Mouse (Mus musculus) kidney, embryonic 15.5 days (tissue): ENCODE measurements around the gene Ctnnbl1. TPM values are rescaled to one million over a fixed set of nuclear protein-coding genes. Genes with fewer than 3 reads are reported as not detected.

Experiments used
- ATAC-seq: fragments of 200-750 bp; cut with Nextera tagmentation; replicated peaks from 2 replicates; pipeline ENCODE4 v1.8.0; 2017; ENCODE audit warnings: moderate TSS enrichment; ENCODE audit not compliant: low FRiP score
- H3K27ac ChIP-seq: fragments of 300-500 bp; sonication (generic); 2 replicates; pipeline ENCODE4 v1.5.1; 2015; ENCODE audit warnings: mild to moderate bottlenecking, inconsistent platforms
- H3K27me3 ChIP-seq: fragments of 300-500 bp; sonication (generic); 2 replicates; pipeline ENCODE4 v1.6.1; 2015; ENCODE audit warnings: inconsistent platforms
- H3K36me3 ChIP-seq: fragments of 300-500 bp; sonication (generic); 2 replicates; pipeline ENCODE4 v1.6.1; 2015; ENCODE audit warnings: inconsistent platforms
- H3K4me1 ChIP-seq: fragments of 300-500 bp; sonication (generic); 2 replicates; pipeline ENCODE4 v1.6.1; 2015; ENCODE audit warnings: inconsistent platforms
- H3K4me2 ChIP-seq: fragments of 300-500 bp; sonication (generic); 2 replicates; pipeline ENCODE4 v1.6.1; 2015; ENCODE audit warnings: moderate library complexity, mild to moderate bottlenecking, inconsistent platforms
- H3K4me3 ChIP-seq: fragments of 300-500 bp; sonication (generic); replicated peaks from 2 replicates; pipeline ENCODE4 v1.5.1; 2015; ENCODE audit warnings: mild to moderate bottlenecking, inconsistent platforms
- H3K9ac ChIP-seq: fragments of 300-500 bp; sonication (generic); 2 replicates; pipeline ENCODE4 v1.6.1; 2015; ENCODE audit warnings: mild to moderate bottlenecking, inconsistent platforms
- H3K9me3 ChIP-seq: fragments of 300-500 bp; sonication (generic); replicated peaks from 2 replicates; pipeline ENCODE4 v1.6.1; 2016; ENCODE audit warnings: inconsistent platforms
- WGBS: fragments of 180-500 bp; shearing (Covaris S2); methylation state at CpG from one replicate; pipeline ENCODE4 v1.1.7; 2015; ENCODE audit warnings: mixed read lengths; 5-methylcytosine and 5-hydroxymethylcytosine counted together
- polyA plus RNA-seq: library from polyadenylated mRNA; unstranded; fragments of >200 nt; fragmentation: Nextera tagmentation; extraction: Ambion mirVana; gene quantifications from 2 replicates; pipeline ENCODE4 v1.2.1, GENCODE M21; 2015

Ctnnbl1 gene
- polyA plus RNA-seq, 1 experiment from 2014 or later: 75.3 TPM

DNA sequence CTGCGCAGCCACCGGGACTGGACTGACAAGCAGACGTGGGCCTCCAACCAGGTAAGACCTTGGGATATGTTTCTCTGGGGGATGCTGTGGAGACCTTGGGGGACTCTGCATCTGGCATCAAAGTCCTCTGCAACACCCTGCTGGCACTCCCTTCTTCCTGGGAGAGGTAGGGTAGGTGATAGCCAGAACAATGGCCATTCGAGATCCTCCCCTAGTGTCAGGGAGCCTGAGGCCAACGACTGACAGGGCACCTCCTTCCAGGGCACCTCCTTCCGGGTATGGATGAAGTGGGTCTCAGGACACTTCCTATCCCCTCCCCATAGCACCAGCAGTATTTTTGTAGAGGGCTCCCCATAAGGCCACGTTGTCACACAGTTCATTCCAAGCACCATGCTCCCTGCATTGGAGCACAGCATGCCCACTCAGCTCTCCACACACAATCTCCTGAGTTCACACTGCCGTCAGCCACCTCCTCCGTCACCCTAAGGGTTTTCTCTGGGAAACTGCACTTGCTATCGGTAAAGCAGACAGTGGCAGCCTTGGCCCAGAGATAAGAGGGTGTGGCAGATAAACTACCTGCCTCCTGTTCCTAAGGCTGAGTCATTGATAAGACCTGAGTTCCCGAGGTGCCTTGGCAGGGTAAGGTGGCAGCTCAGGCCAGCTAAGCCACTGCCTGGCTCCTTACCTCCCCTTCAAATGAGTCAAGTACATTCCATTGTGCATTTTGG is 198.4 kb downstream of the Ctnnbl1 start:
- Histone ChIP-seq H3K9me3 (no peaks in the 10 kb centered on the region), H3K4me3 (no peak overlapping the region), H3K4me1 (peaks cover 2% of the 10 kb centered on the region), H3K9ac (no peak overlapping the region), H3K4me2 (no peak overlapping the region), H3K27ac (no peak overlapping the region), H3K27me3 (peaks cover 26% of the 10 kb centered on the region), H3K36me3 (no peaks in the 10 kb centered on the region)
- WGBS: 72% methylated on average over 11 of the region's 11 CpGs
- no peak for ATAC-seq

DNA sequence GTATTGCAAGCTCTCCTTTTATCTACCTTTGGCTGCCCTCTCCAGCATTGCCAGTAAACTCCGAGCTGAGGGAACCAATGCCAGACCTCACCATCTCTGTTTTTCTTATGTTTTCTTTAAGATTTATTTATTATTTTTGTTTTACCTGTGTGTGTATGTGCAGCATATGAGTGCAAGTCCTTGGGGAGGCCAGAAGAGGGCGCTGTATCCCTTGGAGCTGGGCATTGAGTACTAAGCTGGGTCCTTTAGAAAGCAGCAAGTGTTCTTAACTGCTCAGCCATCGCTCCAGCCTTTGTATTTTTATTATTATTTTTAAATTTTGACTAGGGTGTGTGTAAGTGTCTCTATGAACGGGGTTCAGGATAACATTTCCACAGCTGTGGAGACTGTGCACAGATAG is 199.5 kb downstream of the Ctnnbl1 start:
- Histone ChIP-seq H3K9me3 (no peaks in the 10 kb centered on the region), H3K9ac (no peak overlapping the region), H3K27me3 (peaks cover 37% of the 10 kb centered on the region), H3K4me2 (no peak overlapping the region), H3K27ac (no peak overlapping the region), H3K36me3 (no peaks in the 10 kb centered on the region), H3K4me1 (peaks cover 13% of the 10 kb centered on the region), H3K4me3 (no peak overlapping the region)
- ATAC-seq: no peak
- 85% methylated on average over 4 of the region's 4 CpGs for WGBS

DNA sequence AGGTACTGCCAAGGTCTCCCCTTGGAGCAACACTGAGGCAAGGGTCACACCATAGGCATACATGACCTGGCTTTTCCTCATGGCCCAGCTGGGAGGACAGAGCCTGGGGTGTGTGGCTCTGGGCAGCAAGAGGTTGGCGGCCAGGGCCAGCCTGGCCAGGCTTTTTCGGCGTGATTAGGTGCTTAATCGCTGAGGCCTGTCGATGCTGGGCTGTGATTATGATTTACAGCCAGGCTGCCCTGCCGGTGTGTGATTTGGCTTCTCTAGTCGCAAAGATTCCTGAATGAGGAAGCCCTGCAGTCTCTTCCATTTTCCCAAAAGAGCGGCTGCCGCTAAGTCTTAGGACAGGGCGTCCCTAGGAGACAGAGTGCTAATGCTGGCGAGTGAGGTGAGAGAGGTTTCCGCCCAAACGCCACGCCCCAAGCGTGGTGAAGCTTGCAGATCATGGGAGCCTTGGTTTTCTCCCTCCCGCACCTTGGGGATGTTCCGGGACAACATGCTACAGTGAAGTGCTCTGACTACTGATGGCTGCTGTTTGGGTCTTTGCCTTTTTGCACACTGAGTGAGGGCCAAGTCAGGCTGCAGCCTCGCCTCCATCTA is 203.5 kb downstream of the Ctnnbl1 start:
- 3% methylated on average over 18 of the region's 18 CpGs for WGBS
- Histone ChIP-seq H3K4me1 (peaks cover 30% of the 10 kb centered on the region), H3K4me2 (peak overlapping the region; percentile 53), H3K9ac (no peak overlapping the region), H3K36me3 (no peaks in the 10 kb centered on the region), H3K27ac (no peak overlapping the region), H3K27me3 (peaks cover 48% of the 10 kb centered on the region), H3K9me3 (no peaks in the 10 kb centered on the region), H3K4me3 (peak overlapping the region; percentile 20)
- ATAC-seq: no peak

Other genes starting within 250 kb of the Ctnnbl1 start
- 238 and 287 TPM in 2 replicates for gene Nnat, start 177.3 kb upstream of the Ctnnbl1 start, polyA plus RNA-seq
- 48.3 and 51.6 TPM in 2 replicates for gene Blcap, start 166.1 kb upstream of the Ctnnbl1 start, polyA plus RNA-seq
- gene Vstm2l, start 177.3 kb downstream of the Ctnnbl1 start, polyA plus RNA-seq: 0.40 and 0.74 TPM in 2 replicates